Mouse (Mus musculus): ENCODE measurements at regions not wholly inside any gene's neighbourhood (a gene's known extent, or its start where the extent isn't known, plus 50 kb on each side); places are given as distances from the start of the nearest gene placed in this dataset.

- H3K27ac ChIP-seq = no peak overlapping the region
- DNase-seq (ENCODE audit: extremely low spot score in 1 of 2, low spot score in 2 of 2) = no peak
- no peak overlapping the region for H3K4me3 ChIP-seq
- intact Hi-C loops (cut with DNase I) = no loop called here
- TF ChIP-seq CTCF (IDR thresholded peaks at IDR 0.05) = no peak
Observed at GRCm38 (mm10) chr8:23560836-23561235, 1149.7 kb downstream of the Mrps31 start.

GRCm38 (mm10) chr8:23561683-23562385 is 1150.7 kb downstream of the Mrps31 start:
- no peak overlapping the region for H3K27ac ChIP-seq
- TF ChIP-seq CTCF (IDR thresholded peaks at IDR 0.05) = no peak
- intact Hi-C loops (cut with DNase I) = no loop called here
- DNase-seq (ENCODE audit: extremely low spot score in 1 of 2, low spot score in 2 of 2) = peak in 1 of 2 experiments; percentile 10
- no peak overlapping the region for H3K4me3 ChIP-seq

GRCm38 (mm10) chr8:23562504-23562903 is 1151.3 kb downstream of the Mrps31 start:
- TF ChIP-seq CTCF (IDR thresholded peaks at IDR 0.05) = no peak
- DNase-seq (ENCODE audit: extremely low spot score in 1 of 2, low spot score in 2 of 2) = no peak
- intact Hi-C loops (cut with DNase I) = no loop called here
- Histone ChIP-seq H3K4me3 (no peak overlapping the region), H3K27ac (no peak overlapping the region)

- intact Hi-C loops (cut with DNase I) = no loop called here
- H3K4me3 ChIP-seq = no peak overlapping the region
- no peak for DNase-seq (ENCODE audit: extremely low spot score in 1 of 2, low spot score in 2 of 2)
- no peak for TF ChIP-seq CTCF (IDR thresholded peaks at IDR 0.05)
- H3K27ac ChIP-seq = no peak overlapping the region
Observed at GRCm38 (mm10) chr8:23563065-23564020, 1152.2 kb downstream of the Mrps31 start.

GRCm38 (mm10) chr8:23567906-23568305 is 1156.7 kb downstream of the Mrps31 start:
- intact Hi-C loops (cut with DNase I) = no loop called here
- Histone ChIP-seq H3K4me3 (no peak overlapping the region), H3K27ac (no peak overlapping the region)
- no peak for TF ChIP-seq CTCF (IDR thresholded peaks at IDR 0.05)
- DNase-seq (ENCODE audit: extremely low spot score in 1 of 2, low spot score in 2 of 2) = no peak

- Histone ChIP-seq H3K27ac (no peak overlapping the region), H3K4me3 (no peak overlapping the region)
- no peak for TF ChIP-seq CTCF (IDR thresholded peaks at IDR 0.05)
- intact Hi-C loops (cut with DNase I) = no loop called here
- DNase-seq (ENCODE audit: extremely low spot score in 1 of 2, low spot score in 2 of 2) = no peak
Observed at GRCm38 (mm10) chr8:23571338-23571737, 1154.3 kb downstream of the Adam3 start.

GRCm38 (mm10) chr8:23580106-23580505 is 1145.5 kb downstream of the Adam3 start:
- no peak overlapping the region for H3K27ac ChIP-seq
- no peak for TF ChIP-seq CTCF (IDR thresholded peaks at IDR 0.05)
- H3K4me3 ChIP-seq = no peak overlapping the region
- no peak for DNase-seq (ENCODE audit: extremely low spot score in 1 of 2, low spot score in 2 of 2)
- intact Hi-C loops (cut with DNase I) = no loop called here

- TF ChIP-seq CTCF (IDR thresholded peaks at IDR 0.05) = no peak
- H3K27ac ChIP-seq = no peak overlapping the region
- DNase-seq (ENCODE audit: extremely low spot score in 1 of 2, low spot score in 2 of 2) = no peak
- no peak overlapping the region for H3K4me3 ChIP-seq
- intact Hi-C loops (cut with DNase I) = no loop called here
Observed at GRCm38 (mm10) chr8:23580701-23581100, 1145.0 kb downstream of the Adam3 start.
